Mouse (Mus musculus): Measurements from ENCODE around the gene Bex6. TPM values are rescaled to one million over a fixed set of nuclear protein-coding genes. Genes with fewer than 3 reads are reported as not detected.

Gene Bex6
- polyA plus RNA-seq, 1 experiment = 0.65 TPM

DNA sequence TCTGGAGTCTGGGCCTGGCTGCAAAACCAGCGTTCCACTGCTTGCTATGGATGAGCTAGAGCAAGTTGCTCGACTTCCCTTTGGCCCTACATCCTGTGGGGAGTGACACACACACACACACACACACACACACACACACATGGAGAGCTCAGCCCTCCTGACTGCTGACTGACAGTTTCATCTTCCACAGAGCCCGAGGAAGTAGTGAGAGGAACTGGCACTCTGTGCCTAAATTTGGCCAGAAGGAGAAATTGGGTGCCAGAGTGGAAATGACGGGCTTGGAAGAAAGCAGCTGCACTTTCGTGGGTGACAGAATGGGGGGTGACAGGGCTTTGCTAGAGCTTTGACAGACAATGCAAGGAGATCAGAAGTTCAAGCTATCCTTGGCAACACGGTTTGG is 9.5 kb downstream of the Bex6 start:
- no peak overlapping the region for H3K27ac ChIP-seq (ENCODE audit: control insufficient read depth, insufficient read depth, low read length)
- H3K27me3 ChIP-seq (ENCODE audit: control insufficient read depth, insufficient read depth, low read length) = no peaks in the 10 kb centered on the region
- DNase-seq = peak; percentile 32
- no peaks in the 10 kb centered on the region for H3K36me3 ChIP-seq (ENCODE audit: control insufficient read depth, insufficient read depth, low read length)
- no peak overlapping the region for H3K4me3 ChIP-seq (ENCODE audit: control insufficient read depth, insufficient read depth, low read length)
- no peak for TF ChIP-seq CTCF (IDR thresholded peaks at IDR 0.05; ENCODE audit: borderline replicate concordance, control insufficient read depth, extremely low read depth, insufficient read depth, low read length, poor library complexity)
- no peak for TF ChIP-seq POLR2A (IDR thresholded peaks at IDR 0.05; ENCODE audit: control insufficient read depth, extremely low read depth, insufficient read depth, low read length, poor library complexity)
- WGBS = 8% methylated on average over 6 of the region's 6 CpGs
- H3K4me1 ChIP-seq (replicated peaks; ENCODE audit: control insufficient read depth, insufficient read depth, low read length) = peaks cover 18% of the 10 kb centered on the region

DNA sequence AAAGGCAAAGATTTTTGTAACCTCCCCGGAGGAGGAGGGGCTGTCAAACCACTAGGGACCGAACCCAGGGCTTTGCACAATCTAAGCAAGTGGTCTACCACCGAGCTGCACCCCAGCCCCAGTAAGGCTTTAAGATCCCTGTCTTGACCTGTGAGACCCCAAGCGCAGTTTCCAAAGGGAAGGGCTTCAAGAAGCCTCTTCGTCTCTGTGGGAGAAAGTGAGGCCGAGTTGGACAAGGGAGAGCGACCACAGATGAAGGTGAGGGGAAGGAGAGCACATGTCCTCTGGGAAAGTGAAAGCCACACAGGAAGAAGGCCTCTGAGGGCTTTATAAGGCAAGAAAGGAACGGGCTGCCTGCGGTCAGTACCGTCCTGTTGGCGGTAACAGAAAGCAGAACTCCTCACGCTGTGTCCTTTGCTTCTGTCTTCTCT is 10.4 kb downstream of the Bex6 start:
- peak; percentile 28 for DNase-seq
- Histone ChIP-seq H3K4me3 (ENCODE audit: control insufficient read depth, insufficient read depth, low read length) (peak overlapping the region; percentile 29), H3K27me3 (ENCODE audit: control insufficient read depth, insufficient read depth, low read length) (no peaks in the 10 kb centered on the region), H3K27ac (ENCODE audit: control insufficient read depth, insufficient read depth, low read length) (no peak overlapping the region), H3K36me3 (ENCODE audit: control insufficient read depth, insufficient read depth, low read length) (no peaks in the 10 kb centered on the region), H3K4me1 (replicated peaks; ENCODE audit: control insufficient read depth, insufficient read depth, low read length) (peaks cover 18% of the 10 kb centered on the region)
- WGBS = 5% methylated on average over 12 of the region's 12 CpGs
- TF ChIP-seq CTCF (IDR thresholded peaks at IDR 0.05; ENCODE audit: borderline replicate concordance, control insufficient read depth, extremely low read depth, insufficient read depth, low read length, poor library complexity) (no peak), POLR2A (IDR thresholded peaks at IDR 0.05; ENCODE audit: control insufficient read depth, extremely low read depth, insufficient read depth, low read length, poor library complexity) (no peak)

DNA sequence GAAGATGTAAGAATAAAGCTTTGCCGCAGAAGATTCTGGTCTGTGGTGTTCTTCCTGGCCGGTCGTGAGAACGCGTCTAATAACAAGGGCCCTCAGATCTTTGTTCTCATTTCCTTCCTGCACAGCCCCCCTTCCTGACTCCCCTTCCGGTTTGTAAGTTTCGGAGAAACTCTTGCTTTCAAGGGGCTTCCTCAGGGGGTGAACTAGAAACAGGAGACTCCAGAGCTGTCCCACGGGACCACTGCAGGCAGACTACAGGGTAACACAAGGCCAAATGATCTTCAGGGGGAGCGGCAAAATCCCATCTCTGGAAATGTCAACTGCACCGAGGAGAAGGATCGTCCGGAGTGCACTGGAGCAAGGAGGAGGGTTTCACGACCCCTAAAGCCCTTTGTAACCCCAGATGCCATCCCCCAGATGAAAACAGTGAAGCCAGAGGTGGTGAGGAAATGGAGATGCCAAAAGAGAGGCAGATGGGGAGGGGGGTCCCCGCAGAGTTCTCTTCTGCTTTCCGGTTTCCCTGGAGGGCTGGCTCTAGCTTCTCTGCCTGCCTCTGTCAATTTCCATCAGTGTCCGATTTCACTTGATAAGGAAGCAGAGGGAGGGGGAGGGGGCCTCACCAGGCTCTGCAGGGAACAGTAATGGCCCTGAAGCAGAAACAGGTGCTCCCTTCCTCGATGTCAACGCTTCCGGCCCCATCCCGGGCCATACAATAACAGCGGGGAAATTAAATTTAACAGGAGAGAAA is 20.8 kb downstream of the Bex6 start:
- Histone ChIP-seq H3K4me1 (replicated peaks; ENCODE audit: control insufficient read depth, insufficient read depth, low read length) (peaks cover 6% of the 10 kb centered on the region; the same call in 1 of the 2 replicates), H3K36me3 (ENCODE audit: control insufficient read depth, insufficient read depth, low read length) (no peaks in the 10 kb centered on the region), H3K27ac (ENCODE audit: control insufficient read depth, insufficient read depth, low read length) (peak overlapping the region; percentile 95), H3K27me3 (ENCODE audit: control insufficient read depth, insufficient read depth, low read length) (no peaks in the 10 kb centered on the region), H3K4me3 (ENCODE audit: control insufficient read depth, insufficient read depth, low read length) (peak overlapping the region; percentile 57)
- WGBS = 58% methylated on average over 21 of the region's 21 CpGs
- TF ChIP-seq CTCF (IDR thresholded peaks at IDR 0.05; ENCODE audit: borderline replicate concordance, control insufficient read depth, extremely low read depth, insufficient read depth, low read length, poor library complexity) (no peak), POLR2A (IDR thresholded peaks at IDR 0.05; ENCODE audit: control insufficient read depth, extremely low read depth, insufficient read depth, low read length, poor library complexity) (no peak)
- DNase-seq = peak; percentile 54

DNA sequence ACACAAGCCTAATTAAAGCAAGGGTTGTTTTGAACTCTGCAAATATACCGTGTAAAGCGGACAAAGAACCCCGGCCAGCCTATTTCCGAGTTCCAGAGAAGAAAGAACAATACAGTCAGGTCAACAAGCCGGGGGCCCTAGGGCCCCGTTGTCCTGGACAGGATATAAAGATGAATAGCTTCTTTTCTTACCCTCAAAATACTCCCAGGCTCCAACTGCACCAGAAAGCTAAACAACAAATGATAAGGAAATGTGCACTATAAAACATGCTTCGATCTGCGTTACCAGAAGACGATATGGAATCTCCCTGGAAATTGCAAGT is 21.3 kb downstream of the Bex6 start:
- no peaks in the 10 kb centered on the region for H3K27me3 ChIP-seq (ENCODE audit: control insufficient read depth, insufficient read depth, low read length)
- H3K4me1 ChIP-seq (replicated peaks; ENCODE audit: control insufficient read depth, insufficient read depth, low read length) = peaks cover 6% of the 10 kb centered on the region; the same call in 1 of the 2 replicates
- DNase-seq = no peak
- H3K4me3 ChIP-seq (ENCODE audit: control insufficient read depth, insufficient read depth, low read length) = peak overlapping the region; percentile 57
- no peaks in the 10 kb centered on the region for H3K36me3 ChIP-seq (ENCODE audit: control insufficient read depth, insufficient read depth, low read length)
- TF ChIP-seq POLR2A (IDR thresholded peaks at IDR 0.05; ENCODE audit: control insufficient read depth, extremely low read depth, insufficient read depth, low read length, poor library complexity) (no peak), CTCF (IDR thresholded peaks at IDR 0.05; ENCODE audit: borderline replicate concordance, control insufficient read depth, extremely low read depth, insufficient read depth, low read length, poor library complexity) (no peak)
- WGBS = 82% methylated on average over 9 of the region's 9 CpGs
- H3K27ac ChIP-seq (ENCODE audit: control insufficient read depth, insufficient read depth, low read length) = peak overlapping the region; percentile 95; the same call in 1 of the 2 replicates

DNA sequence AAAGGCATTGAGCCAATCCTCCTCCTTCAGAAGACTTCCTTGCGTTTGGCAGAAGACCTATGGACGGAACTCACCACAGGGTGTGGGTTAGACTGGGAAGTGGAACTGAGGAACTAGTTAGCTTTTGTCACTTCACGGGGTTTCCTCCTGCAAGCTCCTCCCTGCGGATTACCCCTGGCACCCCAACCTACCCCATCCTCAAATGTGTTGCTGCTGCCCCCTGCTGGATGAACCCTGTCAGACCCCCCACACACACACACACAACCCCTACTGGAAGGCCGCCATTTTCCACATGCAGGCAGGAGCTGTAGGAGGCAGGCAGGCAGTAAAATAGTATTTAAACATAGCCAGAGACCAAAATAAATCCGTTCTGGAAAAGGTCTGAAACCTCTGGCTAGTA is 23.1 kb downstream of the Bex6 start:
- Histone ChIP-seq H3K27ac (ENCODE audit: control insufficient read depth, insufficient read depth, low read length) (no peak overlapping the region), H3K4me3 (ENCODE audit: control insufficient read depth, insufficient read depth, low read length) (no peak overlapping the region), H3K36me3 (ENCODE audit: control insufficient read depth, insufficient read depth, low read length) (no peaks in the 10 kb centered on the region), H3K4me1 (replicated peaks; ENCODE audit: control insufficient read depth, insufficient read depth, low read length) (peaks cover 6% of the 10 kb centered on the region; the same call in 1 of the 2 replicates), H3K27me3 (ENCODE audit: control insufficient read depth, insufficient read depth, low read length) (no peaks in the 10 kb centered on the region)
- DNase-seq = peak; percentile 94
- TF ChIP-seq POLR2A (IDR thresholded peaks at IDR 0.05; ENCODE audit: control insufficient read depth, extremely low read depth, insufficient read depth, low read length, poor library complexity) = no peak
- peak; percentile 95 for TF ChIP-seq CTCF (IDR thresholded peaks at IDR 0.05; ENCODE audit: borderline replicate concordance, control insufficient read depth, extremely low read depth, insufficient read depth, low read length, poor library complexity)
- WGBS = 22% methylated on average over 6 of the region's 6 CpGs

GRCm38 (mm10) chr16:32204902-32205301 is 25.3 kb downstream of the Bex6 start:
- no peaks in the 10 kb centered on the region for H3K36me3 ChIP-seq (ENCODE audit: control insufficient read depth, insufficient read depth, low read length)
- peaks cover 6% of the 10 kb centered on the region; the same call in 1 of the 2 replicates for H3K4me1 ChIP-seq (replicated peaks; ENCODE audit: control insufficient read depth, insufficient read depth, low read length)
- H3K27me3 ChIP-seq (ENCODE audit: control insufficient read depth, insufficient read depth, low read length) = no peaks in the 10 kb centered on the region
- H3K27ac ChIP-seq (ENCODE audit: control insufficient read depth, insufficient read depth, low read length) = no peak overlapping the region
- DNase-seq = no peak
- 70% methylated on average over 3 of the region's 3 CpGs for WGBS
- TF ChIP-seq POLR2A (IDR thresholded peaks at IDR 0.05; ENCODE audit: control insufficient read depth, extremely low read depth, insufficient read depth, low read length, poor library complexity) (no peak), CTCF (IDR thresholded peaks at IDR 0.05; ENCODE audit: borderline replicate concordance, control insufficient read depth, extremely low read depth, insufficient read depth, low read length, poor library complexity) (no peak)
- H3K4me3 ChIP-seq (ENCODE audit: control insufficient read depth, insufficient read depth, low read length) = no peak overlapping the region

All from thymus, adult 2 months (tissue).